Mouse (Mus musculus): ENCODE results near the gene Ccdc142.

Gene Ccdc142

DNA sequence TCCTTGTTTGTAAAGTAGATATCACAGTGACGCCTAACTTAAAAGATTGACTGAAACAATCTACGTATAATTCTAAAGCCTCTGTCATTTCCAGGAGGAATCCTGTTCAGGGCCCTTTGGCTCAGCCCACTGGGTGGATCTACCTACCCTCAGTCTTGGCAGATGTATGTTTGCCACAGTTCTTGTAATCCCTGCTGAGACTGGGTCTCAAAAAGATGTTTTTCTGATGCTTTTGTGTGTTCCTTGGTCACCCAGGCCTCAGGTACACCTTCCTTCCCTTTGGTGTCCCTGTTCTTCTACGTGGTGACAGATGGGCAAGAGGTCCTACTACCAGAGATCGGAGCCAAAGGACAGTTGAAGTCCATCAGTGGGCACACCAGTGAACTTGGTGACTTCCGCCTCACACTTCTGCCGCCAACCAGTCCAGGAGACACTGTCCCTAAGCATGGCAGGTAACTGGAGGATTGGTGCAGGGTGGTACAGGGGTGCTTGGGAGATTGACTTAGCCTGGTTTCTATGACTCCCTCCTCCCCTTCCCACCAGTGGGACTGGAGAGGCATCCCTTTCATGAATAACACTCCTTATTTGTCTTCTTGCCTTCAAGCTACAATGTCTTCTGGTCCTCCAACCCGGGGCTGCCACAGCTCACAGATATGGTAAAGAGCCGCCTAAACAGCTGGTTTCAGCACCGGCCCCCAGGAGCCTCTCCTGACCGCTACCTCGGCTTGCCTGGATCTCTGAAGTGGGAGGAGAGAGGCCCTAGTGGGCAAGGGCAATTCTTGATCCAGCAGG, 15.2 kb downstream of the Ccdc142 start:
- peak in 1 of 2 experiments; percentile 62 for DNase-seq (ENCODE audit: inconsistent age in 2 of 2, low spot score in 1 of 2)

DNA sequence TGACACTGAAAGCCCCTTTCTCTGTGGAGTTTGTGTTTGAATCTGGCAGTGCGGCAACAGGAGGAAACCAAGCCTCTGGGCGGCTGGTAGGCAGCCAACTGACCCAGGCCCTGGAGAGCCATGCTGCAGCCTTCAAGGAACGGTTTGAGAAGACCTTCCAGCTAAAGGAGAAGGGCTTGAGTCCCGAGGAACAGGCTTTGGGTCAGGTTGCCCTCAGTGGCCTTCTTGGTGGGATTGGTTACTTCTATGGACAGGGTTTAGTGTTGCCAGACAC, 15.7 kb downstream of the Ccdc142 start:
- peak in 1 of 2 experiments; percentile 55 for DNase-seq (ENCODE audit: inconsistent age in 2 of 2, low spot score in 1 of 2)

DNA sequence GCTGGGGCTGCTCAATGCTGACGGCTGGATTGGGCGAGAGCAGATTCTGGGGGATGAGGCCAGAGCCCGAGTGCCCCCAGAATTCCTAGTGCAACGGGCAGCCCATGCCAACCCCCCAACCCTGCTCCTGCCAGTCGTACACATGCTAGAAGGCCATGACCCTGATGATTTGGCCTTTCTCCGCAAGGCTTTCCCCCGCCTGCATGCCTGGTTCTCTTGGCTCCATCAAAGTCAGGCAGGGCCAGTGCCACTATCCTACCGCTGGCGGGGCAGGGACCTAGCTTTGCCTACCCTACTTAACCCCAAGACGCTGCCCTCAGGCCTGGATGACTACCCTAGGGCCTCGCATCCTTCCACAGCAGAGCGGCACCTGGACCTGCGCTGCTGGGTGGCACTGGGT, 16.2 kb downstream of the Ccdc142 start:
- peak in 1 of 2 experiments; percentile 79 for DNase-seq (ENCODE audit: inconsistent age in 2 of 2, low spot score in 1 of 2)

DNA sequence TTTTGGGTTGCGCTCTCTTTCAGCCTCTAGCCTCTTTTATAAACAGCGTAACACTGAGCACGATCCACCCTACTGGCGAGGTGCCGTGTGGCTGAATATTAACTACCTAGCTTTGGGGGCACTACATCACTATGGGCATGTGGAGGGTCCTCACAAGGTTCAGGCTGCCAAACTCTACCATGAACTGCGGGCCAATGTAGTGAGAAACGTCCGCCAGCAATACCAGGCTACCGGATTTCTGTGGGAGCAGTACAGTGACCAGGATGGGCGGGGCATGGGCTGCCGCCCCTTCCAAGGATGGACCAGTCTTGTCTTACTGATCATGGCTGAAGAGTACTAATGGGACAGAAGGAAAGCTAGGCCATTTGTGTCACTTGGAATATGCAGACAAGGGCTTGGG, 17.0 kb downstream of the Ccdc142 start:
- peak; percentile 21 to 51 for DNase-seq (ENCODE audit: inconsistent age in 2 of 2, low spot score in 1 of 2)

DNA sequence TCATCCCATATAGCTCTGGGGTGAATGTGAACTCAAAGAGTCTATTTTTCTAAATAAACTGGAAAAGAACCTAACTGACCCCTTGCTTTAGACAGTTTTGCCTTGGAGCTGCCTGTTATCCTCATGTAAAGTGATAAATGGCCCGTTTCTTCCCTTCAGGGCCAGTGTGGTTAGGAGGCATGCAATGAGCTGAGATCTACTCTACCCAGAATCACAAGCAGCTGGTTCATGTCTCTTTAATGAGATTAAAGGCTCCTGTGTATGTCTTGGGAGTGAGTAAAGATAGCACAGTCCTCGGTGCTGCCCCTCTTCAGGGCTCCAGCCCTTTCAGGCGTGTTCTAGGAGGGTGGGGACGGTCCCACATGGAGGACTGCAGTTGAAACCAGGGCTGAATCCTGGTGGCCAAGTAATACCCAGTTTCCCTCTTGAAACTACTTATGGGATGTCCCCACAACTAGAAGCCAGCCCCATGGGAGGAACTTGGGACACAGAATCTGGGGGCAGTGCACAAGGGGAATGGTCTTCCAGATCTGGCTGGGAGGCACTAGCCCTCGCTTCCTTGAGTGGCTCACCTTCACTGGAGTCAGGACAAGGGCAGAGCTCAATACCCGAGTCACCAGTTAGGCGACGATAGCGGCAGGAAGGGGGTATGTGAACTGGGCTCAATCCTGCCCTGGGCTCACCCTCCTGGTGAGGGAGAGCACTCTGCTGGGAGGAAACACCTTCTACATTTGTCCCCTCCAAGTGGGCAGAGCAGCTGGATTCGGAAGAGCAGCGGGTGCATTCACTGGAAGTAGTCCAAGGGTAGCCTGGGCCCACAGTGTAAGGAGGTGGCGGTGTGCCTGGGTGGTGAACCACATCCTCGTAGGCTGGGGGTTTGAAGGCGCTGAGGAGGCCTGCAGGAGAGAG, 17.7 kb downstream of the Ccdc142 start:
- DNase-seq (ENCODE audit: inconsistent age in 2 of 2, low spot score in 1 of 2): peak; percentile 22 to 62

DNA sequence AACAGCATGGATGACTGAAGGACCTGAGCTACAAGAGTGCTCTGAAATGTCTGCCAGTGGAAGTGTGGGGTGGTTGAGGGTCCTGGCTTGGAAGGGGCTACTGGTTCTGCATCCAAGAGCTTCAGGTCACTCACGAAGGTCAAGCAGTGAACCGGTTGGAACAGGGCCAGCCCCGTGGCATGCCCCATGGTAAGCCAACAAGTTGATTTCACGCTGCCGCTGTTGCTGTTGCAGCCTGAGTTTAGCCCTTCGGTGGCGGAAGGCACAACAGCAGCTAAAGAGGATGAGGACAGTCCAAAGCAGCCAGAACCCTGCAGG, 18.3 kb downstream of the Ccdc142 start:
- DNase-seq (ENCODE audit: inconsistent age in 2 of 2, low spot score in 1 of 2): peak; percentile 50 to 77

DNA sequence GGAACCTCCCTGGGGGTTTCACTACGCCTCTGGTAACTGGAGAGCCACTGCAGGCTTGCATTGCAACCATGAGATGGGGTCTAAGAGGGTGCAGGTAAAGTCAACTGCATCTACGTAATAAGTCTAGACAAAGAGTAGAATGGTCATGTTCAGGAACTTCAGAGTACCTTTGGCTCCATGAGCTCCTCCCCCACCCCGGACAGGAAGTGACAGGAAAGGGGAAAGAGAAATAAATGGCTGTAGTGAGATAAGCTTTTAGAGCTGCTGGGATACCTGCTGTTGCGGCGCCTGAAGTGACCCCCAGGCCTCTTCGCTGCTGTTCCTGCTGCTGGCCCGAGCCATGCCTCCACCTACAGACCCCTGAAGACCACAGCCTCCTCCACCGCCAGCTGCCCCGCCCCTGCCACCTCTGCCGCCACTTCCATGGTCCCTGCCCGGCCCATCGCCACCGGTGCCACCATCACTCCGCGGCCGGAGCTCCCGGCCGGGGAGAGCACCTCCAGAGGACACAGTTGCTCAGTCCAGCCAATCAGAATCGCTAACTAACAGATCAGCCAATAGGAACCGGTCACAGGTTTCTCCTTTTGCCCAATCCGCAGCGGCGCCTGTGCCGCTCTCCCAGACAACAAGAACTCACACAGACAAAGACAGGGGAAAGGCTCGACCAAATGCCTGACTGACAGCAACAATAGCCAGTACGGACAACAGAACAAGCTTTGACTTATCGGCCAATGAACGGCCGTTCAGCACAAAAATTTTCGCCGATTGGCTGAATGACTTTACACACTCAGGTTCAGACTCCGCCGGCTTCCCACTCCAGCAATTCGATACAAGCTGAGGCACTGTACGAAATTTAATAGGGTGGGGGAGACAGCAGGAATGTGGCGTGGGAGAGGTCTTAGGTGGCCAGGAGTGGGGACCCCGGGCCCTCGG, 19.8 kb downstream of the Ccdc142 start, which contains the start of gene Wbp1:
Gene Wbp1, minus strand, starts transcription at position 630 of the 933 bp plus-strand sequence.
- DNase-seq (ENCODE audit: inconsistent age in 2 of 2, low spot score in 1 of 2): peak; percentile 97 to 98

DNA sequence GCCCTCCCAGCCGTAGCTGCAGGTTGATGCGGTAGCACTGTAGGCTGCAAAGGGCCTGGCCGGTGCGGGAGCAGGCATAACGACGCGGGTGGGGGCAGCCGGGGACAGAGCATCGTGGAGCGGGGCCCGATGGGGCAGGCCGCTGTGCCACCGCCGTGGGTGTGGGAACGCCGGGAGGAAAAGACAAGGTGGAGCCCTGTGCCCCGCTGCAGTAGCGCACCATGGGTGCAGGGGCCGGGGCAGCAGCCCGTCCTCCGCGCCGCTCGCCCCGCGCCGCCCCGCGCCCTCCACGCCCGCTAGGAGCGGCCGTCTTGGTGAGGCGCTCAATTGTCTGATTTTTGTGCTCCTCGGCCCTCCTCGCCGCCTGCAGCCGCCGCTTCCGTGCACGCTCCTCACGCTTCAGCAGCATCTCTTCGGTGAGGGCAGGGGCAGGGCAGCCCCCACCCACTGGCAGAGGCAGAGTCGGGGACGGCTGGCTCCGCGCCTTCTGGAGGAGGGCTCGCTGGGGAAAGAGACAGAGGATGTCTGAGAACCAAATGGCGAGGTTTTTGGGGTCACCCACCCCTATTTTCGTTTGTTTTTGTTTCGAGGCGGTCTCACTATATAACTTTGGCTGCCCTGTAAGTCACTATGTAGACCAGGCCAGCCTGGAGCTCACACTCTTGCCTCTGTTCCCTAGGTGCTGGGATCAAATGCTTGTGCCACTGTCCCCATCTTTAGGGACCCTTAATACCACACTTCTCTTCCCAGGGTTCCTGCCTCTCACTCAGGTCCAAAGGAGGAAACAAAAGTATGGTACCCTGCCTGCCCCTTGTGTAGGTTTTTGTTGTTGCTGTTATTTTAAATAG, 20.7 kb downstream of the Ccdc142 start:
- DNase-seq (ENCODE audit: inconsistent age in 2 of 2, low spot score in 1 of 2): no peak

DNA sequence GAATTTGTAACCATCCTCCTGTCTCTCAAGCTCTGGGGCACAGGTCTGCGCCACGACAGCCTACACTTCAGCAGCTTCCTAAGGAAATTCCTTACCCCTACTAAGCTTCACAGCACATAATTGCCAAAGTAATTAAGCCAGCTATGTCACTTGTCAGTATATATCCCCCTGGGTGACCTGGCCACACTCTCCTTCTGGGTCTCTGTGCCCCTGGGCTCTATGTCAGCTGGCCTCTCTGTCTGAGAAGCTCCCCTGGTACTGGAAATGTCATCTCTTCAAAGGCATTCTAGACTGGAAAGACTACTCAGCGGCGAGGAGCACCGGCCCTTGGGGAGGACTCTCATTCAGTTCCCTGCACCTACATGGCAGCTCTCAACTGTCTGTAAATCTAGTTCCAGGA, 21.6 kb downstream of the Ccdc142 start:
- peak; percentile 7 to 30 for DNase-seq (ENCODE audit: inconsistent age in 2 of 2, low spot score in 1 of 2)

DNA sequence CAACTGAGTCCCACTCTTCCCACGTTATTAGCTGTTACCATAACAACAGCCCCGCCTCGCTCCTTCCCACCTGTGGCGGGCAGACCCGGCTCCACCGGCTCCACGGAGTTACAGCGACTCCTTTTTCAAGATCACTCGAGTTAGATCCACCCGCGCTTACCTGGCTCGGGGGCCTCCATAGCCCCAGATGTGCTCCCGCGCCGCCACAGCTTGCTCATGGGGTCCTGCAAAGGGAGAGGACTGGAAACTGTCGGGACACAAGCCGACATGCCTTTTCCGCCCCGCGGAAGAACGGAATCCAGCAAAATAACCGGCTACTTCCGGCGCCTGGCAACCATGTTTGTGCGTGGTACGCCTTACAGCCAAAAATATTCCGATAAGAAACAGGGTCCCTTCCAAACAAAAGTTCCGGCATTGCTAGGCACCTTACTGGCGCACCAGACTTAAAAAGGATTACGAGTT, 23.5 kb downstream of the Ccdc142 start:
- peak; percentile 94 to 98 for DNase-seq (ENCODE audit: inconsistent age in 2 of 2, low spot score in 1 of 2)

DNA sequence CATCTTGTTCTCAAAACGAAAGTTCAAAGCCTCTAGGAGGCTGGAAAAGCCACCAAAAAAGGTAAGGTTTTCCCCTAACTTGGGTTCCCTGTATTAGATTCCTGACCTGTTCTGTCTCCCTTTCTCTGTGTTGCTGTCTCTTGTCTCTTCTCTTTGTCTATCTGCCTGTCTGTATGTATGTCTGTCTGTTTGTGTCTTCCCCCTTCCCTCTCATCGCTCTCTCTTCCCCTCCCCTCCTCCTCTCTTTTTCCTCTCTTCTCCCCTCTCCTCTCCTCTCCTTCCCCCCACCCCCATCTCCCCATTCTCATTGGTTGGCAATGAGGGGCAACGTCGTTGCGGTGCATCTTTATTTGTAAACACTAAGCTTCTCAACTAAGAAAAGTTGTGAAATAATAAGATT, 23.9 kb downstream of the Ccdc142 start, which contains the start of gene Ino80b:
Gene Ino80b, minus strand, starts transcription at position 101 of the 400 bp plus-strand sequence.
- no peak for DNase-seq (ENCODE audit: inconsistent age in 2 of 2, low spot score in 1 of 2)

DNA sequence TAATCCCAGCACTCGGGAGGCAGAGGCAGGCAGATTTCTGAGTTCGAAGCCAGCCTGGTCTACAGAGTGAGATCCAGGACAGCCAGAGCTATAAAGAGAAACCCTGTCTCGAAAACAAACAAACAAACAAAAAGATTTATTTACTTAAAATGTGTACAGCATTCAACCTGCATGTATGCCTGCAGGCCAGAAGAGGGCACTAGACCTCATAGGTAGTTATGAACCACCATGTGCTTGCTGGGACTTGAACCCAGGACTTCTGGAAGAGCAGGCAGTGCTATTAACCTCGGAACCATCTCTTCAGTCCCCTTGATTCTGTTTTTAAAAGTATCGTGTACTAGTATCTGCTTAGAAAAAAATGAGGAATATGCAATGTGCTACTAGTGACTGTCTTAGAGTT, 26.0 kb downstream of the Ccdc142 start:
- DNase-seq (ENCODE audit: inconsistent age in 2 of 2, low spot score in 1 of 2): peak in 1 of 2 experiments; percentile 4

DNA sequence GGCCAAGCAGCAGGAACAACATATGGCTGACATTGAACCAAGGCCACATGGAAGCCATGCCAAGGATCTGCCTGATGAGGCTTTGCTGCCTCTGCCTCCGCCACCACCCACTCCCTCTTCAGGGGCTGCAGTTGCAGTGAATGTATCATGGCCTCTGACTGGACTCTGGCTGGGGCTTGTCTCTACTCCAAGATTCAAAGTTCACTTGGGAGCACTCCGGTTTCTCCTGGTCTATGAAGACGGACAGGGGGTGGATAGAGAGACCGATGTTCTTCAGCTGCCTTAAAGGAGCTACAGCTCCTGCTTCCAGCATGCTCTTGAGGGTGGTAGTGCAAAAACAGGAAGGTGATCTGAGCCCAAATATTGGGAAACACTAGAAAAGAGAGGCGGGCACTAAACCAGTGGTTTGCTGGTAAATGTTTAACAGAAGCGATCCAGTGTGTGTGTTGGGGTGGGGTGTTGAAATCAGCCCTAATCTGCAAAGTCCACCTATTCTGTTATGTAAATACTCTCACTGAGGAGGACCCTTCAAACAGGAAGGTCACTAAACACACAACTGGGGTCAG, 30.2 kb downstream of the Ccdc142 start:
- DNase-seq (ENCODE audit: inconsistent age in 2 of 2, low spot score in 1 of 2): peak in 1 of 2 experiments; percentile 5

DNA sequence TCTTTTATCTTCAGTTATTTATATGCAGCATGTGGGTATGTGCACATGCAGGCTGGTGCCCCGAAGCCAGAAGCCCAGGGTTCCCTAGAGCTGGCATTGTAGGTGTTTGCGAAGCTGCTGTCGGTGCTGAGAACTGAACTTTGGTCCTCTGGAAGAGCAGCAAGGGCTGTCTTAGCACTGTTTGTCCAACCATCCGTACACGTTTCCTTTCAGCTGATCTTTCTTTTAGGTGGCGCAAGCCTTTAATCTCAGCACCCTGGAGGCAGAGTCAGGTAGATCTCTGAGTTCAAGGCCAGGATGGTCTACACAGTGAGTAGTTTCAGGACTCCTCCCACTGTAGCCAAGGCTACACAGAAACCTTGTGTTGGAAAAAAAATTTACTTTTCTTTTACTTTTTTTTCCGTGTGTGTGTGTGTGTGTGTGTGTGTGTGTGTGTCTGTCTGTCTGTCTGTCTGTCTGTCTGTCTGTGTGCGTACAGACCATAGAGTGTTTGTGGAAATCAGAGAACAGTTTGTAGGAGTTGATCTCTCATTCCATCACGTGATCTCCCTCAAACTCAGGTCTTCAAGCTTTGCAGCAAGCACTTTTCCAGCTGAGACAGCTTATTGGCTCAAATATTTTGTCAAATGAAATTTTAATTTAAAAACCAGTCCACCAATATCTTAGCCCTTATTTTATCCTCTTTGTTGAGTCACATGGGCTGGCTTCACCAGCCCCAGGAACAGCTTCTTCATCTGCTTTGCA, 30.9 kb downstream of the Ccdc142 start:
- DNase-seq (ENCODE audit: inconsistent age in 2 of 2, low spot score in 1 of 2): no peak

DNA sequence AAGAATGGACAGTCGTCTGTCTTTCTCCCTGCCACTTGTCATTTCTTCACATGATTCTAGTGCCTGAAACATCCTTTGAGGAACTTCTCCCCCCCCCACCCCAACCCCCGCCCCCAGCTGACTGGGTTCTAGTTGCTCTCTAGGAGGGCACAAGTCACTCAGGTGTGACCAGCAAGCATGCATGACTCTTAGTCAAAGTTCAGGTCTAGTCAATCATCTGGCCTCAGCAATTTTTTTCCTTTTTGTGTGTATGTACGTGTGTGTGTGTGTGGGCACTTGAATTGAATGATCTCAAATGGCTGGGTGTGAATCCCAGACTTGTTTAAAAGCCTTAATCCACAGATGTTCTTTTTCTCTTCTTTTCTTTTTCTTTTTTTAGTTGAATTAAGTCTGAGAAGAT, 32.8 kb downstream of the Ccdc142 start:
- DNase-seq (ENCODE audit: inconsistent age in 2 of 2, low spot score in 1 of 2): no peak

DNA sequence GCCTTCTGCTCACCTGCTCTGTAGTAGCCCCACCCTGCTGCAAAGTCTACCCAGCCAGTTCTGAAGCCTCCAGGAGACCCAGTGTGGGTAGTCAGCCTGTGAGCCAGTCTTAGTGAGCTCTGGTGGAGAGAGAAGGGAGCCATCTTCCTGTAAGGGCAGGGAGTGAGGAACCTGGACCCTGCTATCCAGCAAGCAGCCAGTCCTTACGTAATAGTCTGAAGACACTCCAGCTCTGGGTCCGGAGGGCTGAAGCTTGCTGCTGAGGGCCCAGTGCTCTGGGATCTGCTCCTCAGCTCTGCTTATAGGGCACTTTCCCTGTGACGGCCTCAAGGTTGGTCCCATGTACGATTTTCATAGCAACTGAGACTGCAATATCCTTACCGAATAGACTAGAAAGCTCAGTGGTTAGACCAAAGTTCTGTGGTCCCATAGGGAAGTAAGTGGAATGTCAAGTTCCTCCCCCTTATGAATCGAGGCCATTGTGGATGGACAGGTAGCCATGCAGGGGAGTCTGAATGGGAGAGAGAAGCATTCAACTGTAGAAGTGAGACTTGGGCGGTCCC, 33.6 kb downstream of the Ccdc142 start, which contains the start of gene Rtkn:
Gene Rtkn, plus strand, starts transcription at position 513 of the 563 bp plus-strand sequence.
- DNase-seq (ENCODE audit: inconsistent age in 2 of 2, low spot score in 1 of 2): peak in 1 of 2 experiments; percentile 6

DNA sequence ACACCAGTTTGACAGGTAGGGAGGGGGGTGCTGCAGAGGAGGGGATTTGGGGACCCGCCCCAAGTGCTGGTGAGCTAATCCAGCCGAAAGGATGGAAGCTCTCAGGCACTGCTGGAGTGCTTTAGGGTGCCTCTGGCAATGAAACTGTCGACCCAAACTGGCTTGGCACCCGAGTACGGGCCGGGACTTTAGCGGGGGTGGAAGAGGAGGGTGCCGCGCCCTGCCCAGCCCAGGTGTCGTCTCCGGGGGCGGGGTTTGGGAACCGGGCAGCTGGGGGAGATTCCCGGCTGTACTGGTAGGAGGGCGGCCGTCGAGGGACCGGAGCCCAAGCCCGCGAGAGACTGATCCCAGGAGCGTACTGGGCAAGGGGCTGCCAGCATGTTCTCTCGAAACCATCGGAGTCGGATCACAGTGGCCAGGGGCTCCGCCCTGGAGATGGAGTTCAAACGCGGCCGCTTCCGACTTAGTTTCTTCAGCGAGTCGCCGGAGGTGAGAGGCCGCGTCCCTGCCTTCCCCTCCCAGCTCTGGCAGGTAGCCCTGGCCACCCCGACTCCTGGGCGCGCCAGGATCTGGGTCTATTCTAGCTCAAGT, 34.3 kb downstream of the Ccdc142 start:
- peak in 1 of 2 experiments; percentile 44 for DNase-seq (ENCODE audit: inconsistent age in 2 of 2, low spot score in 1 of 2)

DNA sequence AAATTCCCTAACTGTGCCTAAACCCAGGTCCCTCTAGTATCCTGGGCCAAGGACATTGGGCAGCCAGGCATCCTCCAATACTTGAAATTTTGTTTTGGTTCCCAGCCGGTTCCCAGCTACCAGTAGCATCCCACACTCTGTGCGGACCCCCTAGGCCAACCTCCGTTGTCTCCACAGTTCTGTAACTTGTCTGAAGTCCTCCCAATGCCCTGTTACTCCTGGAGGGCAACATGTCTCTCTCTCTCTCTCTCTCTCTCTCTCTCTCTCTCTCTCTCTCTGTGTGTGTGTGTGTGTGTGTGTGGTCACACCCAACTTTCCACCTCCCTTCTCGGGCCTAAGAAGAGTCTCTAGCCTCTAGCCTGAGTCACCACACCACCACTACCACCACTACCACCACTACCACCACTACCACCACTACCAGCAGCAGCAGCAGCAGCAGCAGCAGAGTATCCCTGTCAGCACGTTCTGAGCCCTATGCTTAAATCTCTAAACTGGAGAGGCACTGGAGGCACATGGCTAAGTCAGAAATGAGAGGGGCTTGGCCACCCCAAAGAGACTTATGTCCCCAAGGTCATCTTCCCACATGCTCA, 35.0 kb downstream of the Ccdc142 start:
- no peak for DNase-seq (ENCODE audit: inconsistent age in 2 of 2, low spot score in 1 of 2)
